Mouse (Mus musculus): ENCODE measurements around the gene Gm49373.

Gene Gm49373

GRCm38 (mm10) chr9:21073044-21073840, at the start of gene Gm49373, which contains the start of gene Fdx1l:
Gene Gm49373 (minus strand): TSS chr9:21073096.
Gene Fdx1l (minus strand): TSS chr9:21073614.
- in situ Hi-C loops (cut with MboI; ENCODE audit: low pct_unique_long_range_greater_than_20kb in 1 of 2, low sequenced_read_pairs in 2 of 2, unreplicated experiment in 1 of 2) = no loop called here

- in situ Hi-C loops (cut with MboI; ENCODE audit: low pct_unique_long_range_greater_than_20kb in 1 of 2, low sequenced_read_pairs in 2 of 2, unreplicated experiment in 1 of 2) = no loop called here
Measured at GRCm38 (mm10) chr9:21121483-21121882, 48.6 kb upstream of the Gm49373 start.

DNA sequence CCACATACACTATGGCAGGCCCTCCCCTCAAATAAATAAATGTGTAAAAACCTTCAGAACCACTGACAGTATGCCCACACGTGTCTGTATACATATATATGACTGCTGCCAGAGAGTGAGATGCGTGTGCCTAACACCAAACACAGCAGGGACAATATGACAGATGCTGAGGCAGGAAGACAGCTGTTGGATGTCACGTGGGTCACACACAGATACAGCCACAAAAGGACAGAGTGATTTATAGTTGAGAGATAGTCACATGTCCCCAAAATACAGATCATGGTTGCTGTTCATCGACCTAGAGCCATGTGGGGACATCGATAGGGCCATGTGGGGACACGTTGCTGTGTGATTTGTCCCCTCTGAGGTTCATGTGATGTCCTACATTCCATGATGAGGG, 44.2 kb upstream of the Gm49373 start:
- in situ Hi-C loops (cut with MboI; ENCODE audit: low pct_unique_long_range_greater_than_20kb in 1 of 2, low sequenced_read_pairs in 2 of 2, unreplicated experiment in 1 of 2) = no loop called here

DNA sequence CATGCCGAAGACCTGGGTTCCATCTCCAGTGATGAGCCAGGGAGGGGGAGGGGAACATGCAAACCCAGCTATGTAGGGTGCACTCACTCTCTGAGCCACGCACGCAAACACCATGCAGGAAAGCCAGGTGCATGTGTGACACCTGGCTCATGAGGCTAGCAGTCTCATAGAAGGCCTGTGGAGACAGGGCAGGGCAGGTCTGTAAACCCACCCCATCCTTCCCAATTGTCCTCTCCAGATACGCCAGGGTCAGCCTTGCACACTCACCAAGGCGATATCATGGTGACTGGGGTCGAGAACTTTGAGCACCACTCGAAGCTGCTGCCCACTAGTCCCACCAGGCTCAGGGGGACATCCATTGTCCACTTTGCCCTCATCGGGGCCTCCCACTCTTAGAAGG, 42.2 kb upstream of the Gm49373 start:
- in situ Hi-C loops (cut with MboI; ENCODE audit: low pct_unique_long_range_greater_than_20kb in 1 of 2, low sequenced_read_pairs in 2 of 2, unreplicated experiment in 1 of 2) = no loop called here

DNA sequence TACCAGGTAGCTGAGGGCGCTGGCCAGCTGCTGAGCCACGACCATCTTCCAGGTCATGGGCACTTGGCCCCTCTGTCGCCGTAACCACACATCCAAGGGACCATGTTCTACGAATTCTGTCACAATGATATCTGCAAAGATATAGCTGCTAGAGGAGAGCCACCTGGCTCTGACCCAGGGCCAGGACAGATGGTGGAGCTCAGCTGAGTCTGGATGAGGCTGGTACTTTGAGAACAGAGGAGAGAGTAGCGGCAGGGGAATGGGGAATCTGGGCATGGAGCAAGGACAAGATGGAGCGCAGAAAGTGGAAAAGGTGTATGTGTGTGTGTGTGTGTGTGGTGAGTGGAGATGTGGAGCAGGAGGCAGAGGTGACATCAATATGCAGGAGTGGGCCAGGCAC, 41.3 kb upstream of the Gm49373 start:
- in situ Hi-C loops (cut with MboI; ENCODE audit: low pct_unique_long_range_greater_than_20kb in 1 of 2, low sequenced_read_pairs in 2 of 2, unreplicated experiment in 1 of 2) = no loop called here

DNA sequence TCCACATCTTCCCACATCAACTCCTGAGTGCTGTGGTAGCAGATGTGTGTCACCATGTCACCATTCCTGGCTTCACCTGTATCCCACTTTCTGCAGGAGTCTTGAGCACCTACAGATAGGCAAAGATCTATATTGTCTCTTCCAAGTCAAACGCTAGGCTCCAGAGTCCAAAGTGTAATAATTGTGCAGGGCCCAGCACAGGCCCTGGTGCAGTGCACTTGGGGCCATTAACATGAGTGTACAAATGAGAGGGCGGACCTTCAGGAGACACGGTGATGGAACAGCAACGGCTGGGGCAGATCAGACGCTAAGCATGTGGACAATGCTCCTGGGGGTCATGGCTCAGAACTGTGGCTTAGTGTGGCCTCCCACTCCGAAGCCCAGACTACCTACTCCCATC, 40.9 kb upstream of the Gm49373 start:
- in situ Hi-C loops (cut with MboI; ENCODE audit: low pct_unique_long_range_greater_than_20kb in 1 of 2, low sequenced_read_pairs in 2 of 2, unreplicated experiment in 1 of 2) = no loop called here

DNA sequence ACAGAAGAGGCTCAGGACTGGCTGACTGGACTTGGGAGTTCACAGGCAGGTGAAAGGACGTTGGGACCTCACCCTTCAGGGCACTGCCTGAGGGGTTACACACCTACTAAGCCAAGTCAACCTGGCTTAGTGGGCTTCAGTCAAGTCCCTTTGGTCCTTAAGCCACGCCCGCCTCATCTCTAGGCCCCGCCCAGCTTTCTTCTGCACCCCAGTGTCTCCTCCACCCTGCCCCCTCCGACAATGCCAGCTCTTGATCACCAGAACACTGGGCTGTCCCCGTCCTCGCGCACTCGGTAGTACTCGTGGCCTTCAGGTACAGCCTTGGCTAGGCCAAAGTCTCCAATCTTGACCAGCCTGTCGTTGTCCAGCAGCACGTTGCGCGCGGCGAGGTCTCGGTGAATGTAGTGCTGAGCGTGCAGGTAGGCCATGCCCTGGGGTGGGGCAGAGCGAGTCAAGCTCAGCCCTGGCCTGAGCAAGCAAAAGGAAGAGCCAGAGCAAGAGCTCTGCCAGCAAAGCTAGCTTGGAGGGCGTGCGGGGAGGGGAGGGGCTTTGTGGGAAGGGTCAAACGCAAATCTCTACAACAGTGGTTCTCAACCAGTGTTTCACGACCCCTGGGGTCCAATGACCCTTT, 34.8 kb upstream of the Gm49373 start:
- in situ Hi-C loops (cut with MboI; ENCODE audit: low pct_unique_long_range_greater_than_20kb in 1 of 2, low sequenced_read_pairs in 2 of 2, unreplicated experiment in 1 of 2) = no loop called here

DNA sequence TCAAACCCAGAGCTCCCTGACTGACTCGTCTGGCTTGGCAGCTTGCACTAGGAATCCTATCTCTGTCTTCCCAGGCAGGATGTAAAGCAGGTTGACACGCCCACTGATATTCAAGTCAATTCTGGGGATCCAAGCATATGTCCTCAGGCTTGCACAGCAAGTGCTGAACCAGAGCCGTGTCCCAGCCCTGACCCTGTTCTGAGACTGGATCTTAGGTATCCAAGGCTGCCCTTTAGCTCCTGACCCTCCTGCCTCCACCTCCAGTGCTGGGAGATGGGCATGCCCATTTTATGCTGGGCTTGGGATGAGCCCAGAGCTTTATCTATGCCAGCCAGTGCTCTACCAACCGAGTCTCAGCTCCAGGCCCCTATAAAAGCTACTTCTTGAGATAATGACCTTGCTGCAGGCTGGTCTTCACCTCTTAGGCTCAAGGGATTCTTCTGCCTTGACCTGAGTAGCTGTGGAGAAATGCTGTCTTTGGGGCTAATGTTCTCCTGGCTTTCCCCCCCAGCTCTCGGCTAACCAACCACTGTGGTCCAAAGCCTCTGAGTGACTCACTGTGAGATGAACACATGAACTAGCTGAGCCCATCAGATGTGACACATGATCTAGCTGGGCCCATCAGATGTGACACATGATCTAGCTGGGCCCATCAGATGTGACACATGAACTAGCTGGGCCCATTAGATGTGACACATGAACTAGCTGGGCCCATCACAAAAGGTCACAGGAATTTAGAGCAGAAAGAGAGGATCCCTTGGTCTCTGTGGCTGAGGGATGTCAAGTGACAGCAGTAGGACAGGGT, 33.1 kb upstream of the Gm49373 start:
- in situ Hi-C loops (cut with MboI; ENCODE audit: low pct_unique_long_range_greater_than_20kb in 1 of 2, low sequenced_read_pairs in 2 of 2, unreplicated experiment in 1 of 2) = no loop called here

GRCm38 (mm10) chr9:21104814-21105213, 31.9 kb upstream of the Gm49373 start:
- in situ Hi-C loops (cut with MboI; ENCODE audit: low pct_unique_long_range_greater_than_20kb in 1 of 2, low sequenced_read_pairs in 2 of 2, unreplicated experiment in 1 of 2) = no loop called here

DNA sequence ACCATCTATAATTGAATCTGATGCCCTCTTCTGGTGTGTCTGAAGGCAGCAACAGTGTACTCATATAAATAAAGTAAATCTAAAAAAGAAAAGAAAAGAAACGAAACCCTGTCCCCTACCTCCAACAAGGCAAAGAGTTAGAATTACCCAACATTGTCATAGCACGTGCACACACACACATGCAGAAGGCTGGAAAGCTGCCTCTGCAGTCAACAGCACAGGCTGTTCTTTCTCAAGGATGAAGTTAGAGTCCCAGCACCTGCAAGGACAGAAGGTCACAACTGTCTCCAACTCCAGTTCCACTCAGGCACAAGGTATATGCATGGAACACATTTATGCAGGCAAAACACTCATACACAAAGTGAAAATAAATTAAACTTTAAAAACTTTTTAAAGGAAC, 29.2 kb upstream of the Gm49373 start:
- in situ Hi-C loops (cut with MboI; ENCODE audit: low pct_unique_long_range_greater_than_20kb in 1 of 2, low sequenced_read_pairs in 2 of 2, unreplicated experiment in 1 of 2) = no loop called here

DNA sequence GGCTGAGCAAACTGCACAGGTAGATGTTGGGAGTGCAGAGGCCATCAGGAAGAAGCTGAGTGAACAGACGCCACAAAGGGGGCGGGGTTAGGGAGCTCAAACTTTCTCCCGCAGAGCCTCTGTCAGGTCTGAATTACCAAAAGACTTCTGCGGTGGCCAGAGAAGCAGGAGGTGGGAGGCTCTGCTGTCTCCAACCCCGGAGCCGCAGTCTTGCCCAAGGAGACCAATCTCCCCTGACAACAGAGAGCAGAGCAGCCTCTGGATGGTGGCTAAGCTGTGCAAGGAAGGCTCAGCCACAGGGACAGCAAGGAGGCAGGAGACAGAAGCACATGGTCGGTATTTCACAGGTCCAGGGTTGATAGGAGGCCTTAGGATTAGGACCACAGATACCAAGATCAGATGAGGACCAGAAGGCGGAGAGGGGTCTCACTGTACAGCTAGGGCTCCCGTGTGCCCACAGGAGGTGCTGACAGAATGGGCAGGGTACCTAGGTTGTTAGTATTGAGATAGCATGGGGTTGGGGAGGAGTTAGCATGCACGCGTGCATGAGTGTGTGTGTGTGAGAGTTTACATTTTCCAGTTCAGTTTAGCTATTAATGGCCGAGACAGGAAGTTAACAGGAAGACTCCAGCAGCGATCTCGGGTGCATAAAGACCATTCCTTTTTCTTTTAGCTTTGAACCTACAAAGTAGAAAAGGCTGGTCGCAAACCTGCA, 27.7 kb upstream of the Gm49373 start:
- in situ Hi-C loops (cut with MboI; ENCODE audit: low pct_unique_long_range_greater_than_20kb in 1 of 2, low sequenced_read_pairs in 2 of 2, unreplicated experiment in 1 of 2) = no loop called here

GRCm38 (mm10) chr9:21097793-21098192, 24.9 kb upstream of the Gm49373 start:
- in situ Hi-C loops (cut with MboI; ENCODE audit: low pct_unique_long_range_greater_than_20kb in 1 of 2, low sequenced_read_pairs in 2 of 2, unreplicated experiment in 1 of 2) = no loop called here

GRCm38 (mm10) chr9:21095958-21096357, 23.1 kb upstream of the Gm49373 start:
- in situ Hi-C loops (cut with MboI; ENCODE audit: low pct_unique_long_range_greater_than_20kb in 1 of 2, low sequenced_read_pairs in 2 of 2, unreplicated experiment in 1 of 2) = no loop called here

- in situ Hi-C loops (cut with MboI; ENCODE audit: low pct_unique_long_range_greater_than_20kb in 1 of 2, low sequenced_read_pairs in 2 of 2, unreplicated experiment in 1 of 2) = no loop called here
Measured at GRCm38 (mm10) chr9:21093423-21093822, 20.5 kb upstream of the Gm49373 start.

DNA sequence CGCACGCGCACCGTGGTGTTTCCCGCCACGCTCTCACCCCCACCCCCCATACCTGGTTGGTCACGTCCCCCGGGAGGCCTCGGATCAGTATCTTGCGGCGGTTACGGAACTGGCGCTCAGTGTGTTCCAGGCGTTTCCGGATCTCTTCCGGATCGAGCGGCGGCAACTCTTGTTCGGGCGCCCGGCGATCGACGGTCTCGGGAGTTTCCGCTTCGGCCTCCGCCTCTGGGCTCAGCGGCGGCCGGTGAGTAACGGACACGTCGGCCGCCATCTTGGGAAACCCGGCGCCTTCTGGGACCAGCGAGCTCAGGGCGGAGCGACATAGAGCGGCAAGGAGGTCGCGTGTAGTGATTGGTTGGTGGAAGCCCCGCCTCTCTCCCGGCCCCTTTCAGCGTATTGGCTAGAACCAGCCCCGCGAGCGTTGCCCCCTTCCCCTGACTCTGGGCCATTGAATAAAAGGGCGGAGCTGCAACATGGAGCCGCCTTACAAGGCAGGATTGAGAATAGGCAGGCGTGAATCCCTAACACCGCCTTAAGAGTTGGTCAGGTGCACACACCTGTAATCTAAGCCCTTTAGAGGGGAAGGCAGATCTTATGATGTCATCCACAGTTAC, 18.9 kb upstream of the Gm49373 start, which contains the start of the genes Gm38431 and Raver1:
Gm38431 (minus strand) TSS at position 291 of the 614 bp plus-strand sequence.
Raver1 (minus strand) TSS at position 302 of the 614 bp plus-strand sequence.
- in situ Hi-C loops (cut with MboI; ENCODE audit: low pct_unique_long_range_greater_than_20kb in 1 of 2, low sequenced_read_pairs in 2 of 2, unreplicated experiment in 1 of 2) = no loop called here

GRCm38 (mm10) chr9:21090972-21091706, 18.2 kb upstream of the Gm49373 start:
- in situ Hi-C loops (cut with MboI; ENCODE audit: low pct_unique_long_range_greater_than_20kb in 1 of 2, low sequenced_read_pairs in 2 of 2, unreplicated experiment in 1 of 2) = no loop called here

DNA sequence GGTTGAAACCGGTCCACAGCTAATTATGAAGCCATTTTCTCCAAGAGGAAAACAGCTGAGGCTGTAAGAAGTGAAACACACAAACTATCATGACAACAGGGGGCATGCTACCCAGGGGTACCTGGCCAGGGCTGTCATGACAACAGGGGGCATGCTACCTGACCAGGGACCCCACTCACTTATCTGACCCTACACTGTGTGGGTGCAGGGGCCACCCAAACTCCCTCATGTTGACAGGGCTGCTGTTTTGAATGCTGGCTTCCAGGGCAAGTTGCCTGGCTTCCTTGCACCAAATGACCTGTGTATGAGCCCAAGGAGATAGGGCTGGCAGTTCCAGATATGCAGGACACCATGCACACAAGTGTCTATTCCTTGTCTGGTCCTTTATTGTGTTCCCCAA, 17.6 kb upstream of the Gm49373 start:
- in situ Hi-C loops (cut with MboI; ENCODE audit: low pct_unique_long_range_greater_than_20kb in 1 of 2, low sequenced_read_pairs in 2 of 2, unreplicated experiment in 1 of 2) = no loop called here
